Mouse (Mus musculus) heart, embryonic 13.5 days (tissue): ENCODE measurements at regions not wholly inside any gene's neighbourhood (a gene's known extent, or its start where the extent isn't known, plus 50 kb on each side); places are given as distances from the start of the nearest gene placed in this dataset.
"Not testable (repeated sequence)": the region's sequence is repeated elsewhere in the genome, so short reads cannot be mapped to it uniquely, and the experiment has no call there.

ENCODE experiments used
- ATAC-seq: fragments of 200-750 bp; cut with Nextera tagmentation; 2 replicates; pipeline ENCODE4 v1.8.0; 2017; ENCODE audit warnings: moderate TSS enrichment; ENCODE audit not compliant: insufficient number of reproducible peaks, low FRiP score, low TSS enrichment; ENCODE audit errors: extremely low read depth
- H3K27ac ChIP-seq: fragments of 300-500 bp; sonication (generic); replicated peaks from 2 replicates; pipeline ENCODE4 v1.5.1; 2015; ENCODE audit warnings: moderate library complexity, mild to moderate bottlenecking, inconsistent platforms
- H3K27me3 ChIP-seq: fragments of 300-500 bp; sonication (generic); replicated peaks from 2 replicates; pipeline ENCODE4 v1.6.1; 2015; ENCODE audit warnings: mild to moderate bottlenecking, inconsistent platforms
- H3K36me3 ChIP-seq: fragments of 300-500 bp; sonication (generic); 2 replicates; pipeline ENCODE4 v1.6.1; 2015; ENCODE audit warnings: mild to moderate bottlenecking, inconsistent platforms
- H3K4me1 ChIP-seq: fragments of 300-500 bp; sonication (generic); 2 replicates; pipeline ENCODE4 v1.6.1; 2015; ENCODE audit warnings: inconsistent platforms
- H3K4me2 ChIP-seq: fragments of 300-500 bp; sonication (generic); 2 replicates; pipeline ENCODE4 v1.6.1; 2015; ENCODE audit warnings: inconsistent platforms, mild to moderate bottlenecking, moderate library complexity
- H3K4me3 ChIP-seq: fragments of 300-500 bp; sonication (generic); 2 replicates; pipeline ENCODE4 v1.5.1; 2015; ENCODE audit warnings: moderate library complexity, mild to moderate bottlenecking, inconsistent platforms
- H3K9ac ChIP-seq: fragments of 300-500 bp; sonication (generic); 2 replicates; pipeline ENCODE4 v1.6.1; 2015; ENCODE audit warnings: inconsistent platforms, mild to moderate bottlenecking, moderate library complexity
- H3K9me3 ChIP-seq: fragments of 300-500 bp; sonication (generic); 2 replicates; pipeline ENCODE4 v1.6.1; 2016; ENCODE audit warnings: inconsistent platforms
- WGBS: fragments of 180-500 bp; shearing (Covaris S2); methylation state at CpG from one replicate; pipeline ENCODE4 v1.1.7; 2015; ENCODE audit warnings: mixed read lengths; 5-methylcytosine and 5-hydroxymethylcytosine counted together

DNA sequence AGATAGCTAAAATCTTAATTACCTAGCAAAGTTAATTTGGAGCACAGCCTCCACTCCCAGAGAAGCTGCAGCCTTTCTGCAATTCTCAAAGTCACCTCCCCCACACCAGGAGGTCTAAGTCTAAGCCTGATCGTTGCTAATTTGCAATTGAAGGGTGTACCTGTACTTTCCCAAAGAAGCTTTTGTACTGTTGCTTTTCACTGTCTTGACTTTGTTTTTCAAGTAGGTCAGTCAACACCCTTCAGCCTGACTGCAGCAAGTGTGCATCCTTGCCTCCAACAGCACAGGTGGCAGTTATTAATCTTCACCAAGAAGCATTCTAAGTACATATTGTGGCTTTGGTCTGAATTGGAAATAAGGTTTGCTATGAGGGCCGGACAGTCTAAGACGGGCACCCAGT lies 91.7 kb upstream of the Slc22a30 start:
- H3K4me3 ChIP-seq, H3K9ac ChIP-seq, H3K9me3 ChIP-seq, H3K4me1 ChIP-seq, ATAC-seq, H3K4me2 ChIP-seq, H3K27me3 ChIP-seq, H3K27ac ChIP-seq, H3K36me3 ChIP-seq: not testable (repeated sequence)
- 78% methylated on average over 3 of the region's 3 CpGs for WGBS

DNA sequence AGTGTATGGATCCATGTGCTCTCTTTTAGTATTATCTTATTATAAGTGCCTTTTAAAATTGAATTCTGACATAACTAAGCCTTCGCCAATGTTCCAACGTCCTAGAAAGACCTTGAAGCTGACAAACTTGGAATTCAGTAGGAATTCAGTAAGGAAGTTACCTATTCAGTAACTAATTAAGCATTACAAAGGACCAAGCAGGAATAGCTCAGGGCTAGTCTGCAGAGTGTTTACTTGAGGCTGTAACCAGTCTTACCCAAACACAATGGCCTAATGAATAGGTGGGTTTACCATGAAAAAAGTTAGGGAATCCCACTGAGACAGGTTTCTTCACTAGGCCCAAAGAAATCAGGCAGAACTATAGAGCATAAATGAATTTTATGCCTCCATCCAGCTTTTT lies 92.6 kb upstream of the Slc22a30 start:
- H3K27ac ChIP-seq, ATAC-seq, H3K9ac ChIP-seq, H3K9me3 ChIP-seq, H3K36me3 ChIP-seq, H3K4me3 ChIP-seq, H3K4me1 ChIP-seq, H3K27me3 ChIP-seq, H3K4me2 ChIP-seq: not testable (repeated sequence)
- WGBS, result 83% methylated on average over 2 of the region's 2 CpGs

DNA sequence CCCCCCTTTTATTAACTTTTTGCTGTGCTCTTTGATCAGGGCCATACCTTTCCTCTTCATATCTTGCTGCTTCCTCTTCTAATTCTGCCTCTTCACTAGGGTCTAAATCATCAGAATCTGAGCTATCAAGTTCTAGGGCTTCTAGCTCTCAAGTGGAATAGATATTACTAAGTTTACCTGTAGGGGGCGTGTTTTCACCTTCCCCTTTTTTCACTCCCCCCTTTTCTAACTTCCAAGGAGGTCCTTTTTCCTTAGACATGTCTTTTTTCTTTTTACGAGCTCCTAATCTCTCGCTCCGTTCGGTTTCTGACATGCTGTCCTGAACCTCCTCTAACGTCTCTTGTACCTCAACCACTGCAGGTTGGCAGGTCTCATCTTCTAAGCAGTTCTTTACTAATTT lies 73.3 kb upstream of the Slc22a8 start:
- H3K27me3 ChIP-seq, H3K9me3 ChIP-seq, H3K27ac ChIP-seq, H3K36me3 ChIP-seq, H3K9ac ChIP-seq, H3K4me1 ChIP-seq, ATAC-seq: not testable (repeated sequence)
- WGBS, result 77% methylated on average over 6 of the region's 6 CpGs
- peak overlapping the region; percentile 51 for H3K4me3 ChIP-seq
- peak overlapping the region; percentile 63 for H3K4me2 ChIP-seq

- Histone ChIP-seq H3K27ac (0 out of 2 replicates have a peak overlapping the region, but pooled peaks have one; percentile 48), H3K9ac (peak overlapping the region; percentile 71)
- no peak for ATAC-seq
Observed at GRCm38 (mm10) chr19:8518273-8518672, 72.8 kb upstream of the Slc22a8 start.

GRCm38 (mm10) chr19:8518933-8519332 lies 72.1 kb upstream of the Slc22a8 start:
- H3K4me1 ChIP-seq, H3K9ac ChIP-seq, ATAC-seq, H3K9me3 ChIP-seq, H3K36me3 ChIP-seq, H3K27me3 ChIP-seq: not testable (repeated sequence)
- WGBS, result 76% methylated on average over 7 of the region's 7 CpGs
- Histone ChIP-seq H3K4me3 (peak overlapping the region; percentile 51), H3K4me2 (peak overlapping the region; percentile 63), H3K27ac (0 out of 2 replicates have a peak overlapping the region, but pooled peaks have one; percentile 48)

More at GRCm38 (mm10) chr19:8518273-8518672, 72.8 kb upstream of the Slc22a8 start:
- Histone ChIP-seq H3K4me3 (peak overlapping the region; percentile 51), H3K27me3 (no peaks in the 10 kb centered on the region), H3K9me3 (no peaks in the 10 kb centered on the region; the same call in 1 of the 2 replicates), H3K36me3 (no peaks in the 10 kb centered on the region), H3K4me1 (no peaks in the 10 kb centered on the region), H3K4me2 (peak overlapping the region; percentile 63)
- 46% methylated on average over 11 of the region's 11 CpGs for WGBS

- 75% methylated on average over 3 of the region's 3 CpGs for WGBS
- H3K4me2 ChIP-seq, result no peak overlapping the region
- no peak overlapping the region for H3K4me3 ChIP-seq
- H3K27me3 ChIP-seq, result no peaks in the 10 kb centered on the region
- no peak for ATAC-seq
- no peaks in the 10 kb centered on the region for H3K4me1 ChIP-seq
- no peaks in the 10 kb centered on the region for H3K9me3 ChIP-seq
- no peaks in the 10 kb centered on the region for H3K36me3 ChIP-seq
- H3K9ac ChIP-seq, result no peak overlapping the region
- no peak overlapping the region for H3K27ac ChIP-seq
Observed at GRCm38 (mm10) chr19:8534597-8534996, 56.5 kb upstream of the Slc22a8 start.

- H3K4me1 ChIP-seq, result no peaks in the 10 kb centered on the region
- no peak overlapping the region for H3K9ac ChIP-seq
- 50% methylated on average over 2 of the region's 2 CpGs for WGBS
- no peaks in the 10 kb centered on the region for H3K36me3 ChIP-seq
- no peaks in the 10 kb centered on the region for H3K9me3 ChIP-seq
- H3K4me2 ChIP-seq, result no peak overlapping the region
- ATAC-seq, result no peak
- H3K4me3 ChIP-seq, result no peak overlapping the region
- no peak overlapping the region for H3K27ac ChIP-seq
- H3K27me3 ChIP-seq, result no peaks in the 10 kb centered on the region
Observed at GRCm38 (mm10) chr19:8536085-8536484, 55.0 kb upstream of the Slc22a8 start.
